Mouse (Mus musculus): ENCODE measurements around the gene Clcf1. TPM values are rescaled to one million over a fixed set of nuclear protein-coding genes. Genes with fewer than 3 reads are reported as not detected.
"Not testable (repeated sequence)": the region's sequence is repeated elsewhere in the genome, so short reads cannot be mapped to it uniquely, and the experiment has no call there.

Gene Clcf1
- total RNA-seq, 2 experiments from 2014 or later = 0.32 to 0.83 TPM

DNA sequence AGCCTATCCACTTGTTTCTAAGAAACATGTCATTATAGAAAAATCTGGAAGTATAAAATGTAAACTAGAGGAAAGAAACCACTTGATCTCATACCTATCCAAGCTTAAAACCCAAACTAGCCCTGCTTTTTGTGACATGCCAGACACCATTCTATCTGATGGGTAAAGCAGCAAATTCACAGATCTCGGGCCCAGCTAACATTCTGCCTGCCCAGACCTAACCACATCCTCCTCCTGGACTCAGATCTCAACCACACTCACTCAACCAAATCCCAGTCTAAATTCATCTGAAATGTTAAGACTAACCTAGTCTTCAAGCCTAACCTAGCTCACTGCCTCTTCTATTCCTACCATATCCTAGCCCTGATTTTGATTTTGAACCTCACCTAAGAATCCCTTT, 4.7 kb downstream of the Clcf1 start:
- no peak for DNase-seq

DNA sequence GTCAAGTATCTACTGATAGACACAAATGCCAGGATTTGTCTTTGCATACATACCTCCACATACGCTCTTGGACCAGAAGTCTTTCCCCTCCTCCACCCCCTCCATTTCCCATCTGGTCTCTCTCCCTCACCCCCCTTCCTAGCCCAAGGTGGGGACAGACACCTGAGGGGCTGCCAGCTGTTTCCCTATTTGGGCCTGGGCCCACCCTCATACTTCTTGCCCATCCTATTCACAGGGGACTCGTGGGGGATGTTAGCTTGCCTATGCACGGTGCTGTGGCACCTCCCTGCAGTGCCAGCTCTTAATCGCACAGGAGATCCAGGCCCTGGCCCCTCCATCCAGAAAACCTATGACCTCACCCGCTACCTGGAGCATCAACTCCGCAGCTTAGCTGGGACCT, 5.9 kb downstream of the Clcf1 start:
- no peak for DNase-seq

GRCm38 (mm10) chr19:4220416-4220815, 6.4 kb downstream of the Clcf1 start:
- DNase-seq = no peak

GRCm38 (mm10) chr19:4220957-4221743, 7.1 kb downstream of the Clcf1 start:
- DNase-seq = no peak

DNA sequence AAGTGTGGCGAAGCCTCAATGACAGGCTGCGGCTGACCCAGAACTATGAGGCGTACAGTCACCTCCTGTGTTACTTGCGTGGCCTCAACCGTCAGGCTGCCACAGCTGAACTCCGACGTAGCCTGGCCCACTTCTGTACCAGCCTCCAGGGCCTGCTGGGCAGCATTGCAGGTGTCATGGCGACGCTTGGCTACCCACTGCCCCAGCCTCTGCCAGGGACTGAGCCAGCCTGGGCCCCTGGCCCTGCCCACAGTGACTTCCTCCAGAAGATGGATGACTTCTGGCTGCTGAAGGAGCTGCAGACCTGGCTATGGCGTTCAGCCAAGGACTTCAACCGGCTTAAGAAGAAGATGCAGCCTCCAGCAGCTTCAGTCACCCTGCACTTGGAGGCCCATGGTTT, 8.1 kb downstream of the Clcf1 start:
- no peak for DNase-seq

DNA sequence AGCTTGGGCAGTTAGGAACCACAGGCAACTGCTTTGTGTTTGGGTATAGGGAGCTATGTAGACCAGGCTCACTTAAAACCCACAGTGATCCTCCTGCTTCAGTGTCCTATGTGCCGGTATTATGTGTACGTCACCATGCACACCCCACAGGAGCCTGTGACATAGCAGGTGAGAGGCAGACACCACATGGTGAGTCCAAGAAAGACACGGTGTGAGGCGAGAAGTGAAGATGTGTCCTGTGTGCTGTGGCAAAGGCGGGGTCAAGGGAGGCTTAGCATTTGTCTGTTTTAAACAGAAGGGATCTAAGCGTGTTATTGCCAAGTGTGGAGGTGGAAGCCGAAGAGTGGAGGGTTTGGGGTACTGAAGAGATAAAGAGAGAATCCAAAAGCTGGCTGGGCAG, 12.7 kb downstream of the Clcf1 start:
- no peak for DNase-seq

DNA sequence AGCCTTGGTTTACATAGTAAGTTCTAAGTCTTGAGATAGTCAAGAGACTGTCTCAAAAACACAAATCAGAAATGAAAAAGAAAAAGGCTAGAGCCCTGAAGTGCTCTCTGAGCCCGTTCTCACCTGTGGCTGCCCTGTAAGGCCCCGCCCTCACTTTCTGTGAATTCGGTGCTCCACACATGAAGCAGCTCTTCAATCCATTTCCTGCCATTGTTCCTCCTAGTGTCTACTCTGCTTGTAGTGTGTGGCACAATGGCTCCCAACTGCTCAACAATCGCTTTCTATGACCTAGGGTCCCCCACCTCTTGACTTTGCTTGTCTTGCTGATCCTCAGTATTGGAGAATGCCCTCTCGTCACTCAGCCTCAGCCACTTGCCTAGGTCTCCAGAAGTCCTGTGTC, 13.4 kb downstream of the Clcf1 start:
- DNase-seq = no peak

DNA sequence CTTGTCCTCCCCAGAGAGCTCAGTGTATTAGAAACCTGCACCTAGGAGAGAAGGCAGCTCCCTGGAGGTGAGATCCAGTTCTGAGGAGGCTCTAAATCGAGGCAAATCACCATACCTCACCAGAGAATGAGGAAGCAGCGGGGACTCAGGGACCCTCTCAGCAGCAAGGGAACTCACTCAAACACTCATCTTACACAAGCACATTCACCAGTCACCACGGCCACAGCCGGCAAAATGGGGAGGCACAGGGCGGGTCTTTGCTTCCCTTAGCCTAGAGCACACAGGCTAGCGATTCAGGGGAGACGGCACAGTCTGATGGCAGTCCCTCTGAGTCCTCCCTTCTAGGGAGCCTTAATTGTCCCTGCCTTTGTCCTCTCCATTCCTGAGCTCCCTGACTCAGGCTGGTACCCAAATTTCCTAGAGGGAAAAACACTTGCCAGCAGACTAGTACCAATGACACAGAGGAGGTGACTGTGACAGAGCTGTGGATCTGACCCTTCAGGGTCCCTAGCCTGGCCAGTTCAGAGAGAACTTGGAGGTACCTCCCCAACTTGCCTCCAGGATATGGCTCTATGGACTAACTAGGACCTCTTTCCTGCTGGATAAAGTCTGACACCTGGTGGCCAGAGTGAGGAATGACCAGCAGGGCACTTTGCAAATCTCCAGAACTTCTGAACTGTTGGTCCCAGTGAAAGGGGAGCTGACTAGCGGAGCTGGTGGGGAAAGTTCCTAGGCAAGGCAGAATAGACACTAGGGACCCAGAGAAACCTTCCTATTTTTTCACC, 14.0 kb downstream of the Clcf1 start:
- DNase-seq = peak; percentile 64 to 71

- DNase-seq = no peak
Observed at GRCm38 (mm10) chr19:4228891-4229290, 14.9 kb downstream of the Clcf1 start.

- DNase-seq = no peak
Observed at GRCm38 (mm10) chr19:4229451-4230076, 15.5 kb downstream of the Clcf1 start.

DNA sequence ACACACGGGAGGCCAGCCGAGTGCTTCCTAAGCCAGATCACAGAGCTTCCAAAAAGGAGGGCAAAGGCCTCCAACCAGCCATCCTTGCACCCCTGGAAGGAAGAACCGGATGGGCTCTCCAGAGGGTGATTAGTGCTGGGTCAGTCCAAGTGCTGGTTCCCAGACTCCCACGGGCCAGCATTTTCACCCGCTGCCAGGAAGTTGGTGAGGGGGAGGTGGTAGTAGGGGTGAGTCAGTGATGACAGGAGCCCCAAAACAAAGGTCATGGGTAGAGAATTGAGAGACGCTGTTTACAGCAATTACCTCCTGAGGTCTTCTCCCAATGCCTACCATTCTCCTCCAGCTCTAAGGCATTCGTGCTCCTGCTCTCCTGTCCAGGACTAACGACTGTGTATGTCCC, 16.4 kb downstream of the Clcf1 start:
- no peak for DNase-seq

GRCm38 (mm10) chr19:4231253-4232185, 17.5 kb downstream of the Clcf1 start, which contains the start of gene Pold4:
TSS of gene Pold4 (plus strand) at chr19:4231899.
- DNase-seq = peak; percentile 94

DNA sequence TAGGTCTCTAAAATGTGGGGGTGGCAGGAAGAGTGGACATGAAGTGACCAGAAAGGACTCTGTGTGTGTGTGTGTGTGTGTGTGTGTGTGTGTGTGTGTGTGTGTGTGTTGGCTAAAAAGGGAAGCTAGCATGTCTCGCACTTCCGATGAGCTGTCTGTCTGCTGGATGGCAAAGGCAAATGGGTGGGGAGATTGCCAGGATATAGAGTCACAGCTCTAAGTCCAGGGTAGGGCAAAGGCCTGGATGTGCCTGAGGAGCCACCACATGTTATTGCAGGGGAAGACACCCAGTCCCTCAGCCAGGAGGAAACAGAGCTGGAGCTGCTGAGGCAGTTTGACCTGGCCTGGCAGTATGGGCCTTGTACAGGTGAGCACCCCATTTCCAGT, 18.1 kb downstream of the Clcf1 start:
- no peak for DNase-seq

- no peak for DNase-seq
Observed at GRCm38 (mm10) chr19:4232651-4233050, 18.6 kb downstream of the Clcf1 start.

DNA sequence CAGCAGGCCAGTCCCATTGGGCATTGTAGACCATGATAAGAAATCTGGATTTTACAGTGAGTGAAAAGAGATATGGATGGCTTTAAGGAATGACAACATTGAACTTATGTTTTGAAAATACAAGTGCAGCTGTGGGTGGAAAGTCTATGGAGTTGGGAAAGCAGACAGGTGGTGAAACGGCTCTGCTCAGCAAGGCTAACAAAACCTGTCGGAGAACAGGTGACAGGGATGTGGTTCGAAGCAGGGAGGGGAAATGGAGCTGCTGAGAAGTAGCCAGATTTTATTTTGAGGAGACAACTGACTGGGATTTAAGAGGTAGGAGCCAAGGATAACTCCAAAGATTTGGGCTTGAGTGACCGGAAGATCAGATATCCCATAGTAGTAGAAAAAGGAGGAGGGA, 20.5 kb downstream of the Clcf1 start:
- DNase-seq = no peak

GRCm38 (mm10) chr19:4240247-4240668, 26.2 kb downstream of the Clcf1 start:
- no peak for DNase-seq

- no peak for DNase-seq
Observed at GRCm38 (mm10) chr19:4242416-4242815, 28.4 kb downstream of the Clcf1 start.

DNA sequence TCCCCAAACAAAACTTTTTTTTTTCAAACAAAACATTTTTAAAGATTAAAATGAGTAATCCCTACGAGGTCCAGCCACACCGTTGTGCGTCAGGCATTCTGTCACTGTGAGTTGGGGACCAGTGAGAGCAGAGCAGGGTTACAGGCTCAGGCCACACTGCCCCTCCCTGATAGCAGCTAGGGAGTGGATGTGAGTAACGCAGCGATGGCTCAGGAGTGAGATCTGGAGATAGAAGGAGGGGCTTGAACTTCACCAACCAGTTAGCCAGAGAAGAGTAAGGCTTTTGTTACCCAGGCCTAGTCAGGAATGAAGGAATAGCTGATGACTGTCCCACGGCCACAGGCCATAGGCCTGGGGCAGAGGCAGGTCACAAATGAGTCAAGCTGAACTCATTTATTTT, 30.7 kb downstream of the Clcf1 start:
- no peak for DNase-seq

- no peak for DNase-seq
Observed at GRCm38 (mm10) chr19:4247010-4247409, 33.0 kb downstream of the Clcf1 start.

GRCm38 (mm10) chr19:4248683-4249082, 34.6 kb downstream of the Clcf1 start:
- DNase-seq = not testable (repeated sequence)

- DNase-seq = no peak
Observed at GRCm38 (mm10) chr19:4254230-4254629, 40.2 kb downstream of the Clcf1 start.

GRCm38 (mm10) chr19:4255583-4256162, 41.6 kb downstream of the Clcf1 start:
- DNase-seq = no peak

Measured in layer of hippocampus, postnatal 36 days (tissue).